Mouse (Mus musculus): ENCODE measurements around the gene Mchr1. TPM values are rescaled to one million over a fixed set of nuclear protein-coding genes. Genes with fewer than 3 reads are reported as not detected.
A peak's percentile ranks its signal among the peaks of the same experiment; 100 is the strongest.
"Not testable (repeated sequence)": the region's sequence is repeated elsewhere in the genome, so short reads cannot be mapped to it uniquely, and the experiment has no call there.

The Mchr1 gene
- total RNA-seq, 2 experiments from 2014 or later: 3.2 to 5.5 TPM

GRCm38 (mm10) chr15:81199372-81199959 lies 35.8 kb upstream of the Mchr1 start:
- peak; percentile 70 for DNase-seq
- intact Hi-C loops (cut with DNase I): loop anchor here (1.0 to 10.0 kb wide), 2 partner anchors 172 to 485 kb away; partner anchors contain the start of gene Tnrc6b

GRCm38 (mm10) chr15:81202462-81202861 lies 32.8 kb upstream of the Mchr1 start:
- Histone ChIP-seq H3K4me3 (no peak overlapping the region), H3K27ac (no peak overlapping the region)
- intact Hi-C loops (cut with DNase I): no loop called here
- TF ChIP-seq CTCF (IDR thresholded peaks at IDR 0.05): no peak
- DNase-seq: no peak

More at GRCm38 (mm10) chr15:81199372-81199959, 35.8 kb upstream of the Mchr1 start:
- peak; percentile 66 for TF ChIP-seq CTCF (IDR thresholded peaks at IDR 0.05)
- Histone ChIP-seq H3K4me3 (peak overlapping the region; percentile 62), H3K27ac (peak overlapping the region; percentile 69)

DNA sequence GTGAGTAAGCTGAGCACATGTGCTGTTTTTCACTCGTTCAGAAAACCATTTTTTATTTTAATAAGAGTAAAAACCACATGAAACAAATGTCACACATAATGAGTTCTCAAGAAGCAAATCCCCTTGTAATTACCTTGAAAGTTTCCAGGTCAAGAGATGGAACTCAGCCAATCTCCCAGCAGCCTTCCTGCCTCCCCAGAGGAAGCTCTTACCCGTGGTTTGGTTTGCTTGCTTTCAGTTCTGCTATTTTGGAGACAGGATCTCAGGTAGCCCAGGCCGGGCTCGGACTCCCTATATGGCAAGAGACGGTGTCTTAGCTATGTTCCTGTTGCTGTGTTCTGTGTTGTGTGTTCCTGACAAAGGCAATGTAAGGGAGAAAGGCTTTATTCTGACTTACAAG lies 24.8 kb upstream of the Mchr1 start:
- TF ChIP-seq CTCF (IDR thresholded peaks at IDR 0.05): no peak
- H3K4me3 ChIP-seq: peak overlapping the region; percentile 39
- peak overlapping the region; percentile 40; the same call in 1 of the 2 replicates for H3K27ac ChIP-seq
- no peak for DNase-seq
- intact Hi-C loops (cut with DNase I): no loop called here

DNA sequence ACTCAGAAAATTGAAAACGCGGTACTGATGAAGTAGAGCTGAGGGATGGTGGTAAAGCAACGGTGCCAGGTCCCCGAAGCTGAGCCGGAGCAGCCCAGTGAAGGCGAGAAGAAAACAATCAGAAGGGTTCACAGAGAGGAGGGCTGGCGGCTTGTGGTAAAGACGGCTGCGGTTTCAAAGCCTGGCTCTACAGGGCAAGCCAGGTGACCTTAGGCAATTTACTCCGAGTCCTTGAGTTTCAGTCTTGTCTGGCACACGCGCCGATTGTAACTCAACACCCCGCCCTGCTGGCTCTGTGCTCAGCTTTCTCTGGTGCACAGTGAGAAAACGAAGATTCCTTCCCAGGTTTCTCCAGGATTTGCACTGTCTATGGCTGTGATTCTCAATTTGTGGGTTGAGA lies 22.3 kb upstream of the Mchr1 start:
- Histone ChIP-seq H3K4me3 (peak overlapping the region; percentile 55), H3K27ac (peak overlapping the region; percentile 87)
- TF ChIP-seq CTCF (IDR thresholded peaks at IDR 0.05): no peak
- intact Hi-C loops (cut with DNase I): no loop called here
- peak; percentile 89 for DNase-seq

DNA sequence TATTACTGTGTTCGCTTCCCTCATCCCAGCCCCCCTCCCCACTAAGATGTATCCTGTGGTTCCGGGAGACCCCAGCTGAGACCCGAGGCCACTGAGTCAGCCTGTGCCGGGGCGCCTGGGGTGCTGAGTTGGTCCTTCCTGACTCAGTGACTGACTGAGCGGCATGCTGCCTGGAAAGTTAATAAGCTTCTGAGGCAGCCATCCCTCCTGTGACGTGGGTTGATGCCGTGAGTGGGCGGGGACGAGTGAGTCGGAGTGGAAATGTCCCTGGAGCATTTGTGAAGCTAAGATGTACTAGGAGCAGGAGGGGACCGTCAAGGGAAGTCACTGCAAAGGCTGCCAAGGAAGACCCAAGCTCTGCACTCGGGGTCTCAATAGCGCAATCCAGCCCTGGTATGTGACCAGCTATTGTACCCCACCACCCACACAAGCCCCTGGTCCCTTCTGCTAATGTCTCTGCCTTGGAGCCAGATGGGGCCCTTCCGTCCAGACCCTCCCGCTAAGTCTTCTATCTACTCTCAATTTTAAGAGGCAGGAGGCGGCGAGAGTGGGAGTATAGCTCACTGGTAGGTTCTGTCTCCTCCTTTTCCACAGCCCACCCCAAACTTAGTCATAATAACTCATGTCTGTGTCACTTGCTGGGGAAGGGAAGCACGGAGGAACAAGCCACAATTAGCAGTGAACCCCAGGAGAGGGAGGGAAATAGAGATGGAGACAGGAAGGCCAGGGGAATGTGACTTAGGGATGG lies 18.2 kb upstream of the Mchr1 start:
- intact Hi-C loops (cut with DNase I): no loop called here
- Histone ChIP-seq H3K27ac (no peak overlapping the region), H3K4me3 (no peak overlapping the region)
- TF ChIP-seq CTCF (IDR thresholded peaks at IDR 0.05): no peak
- no peak for DNase-seq

GRCm38 (mm10) chr15:81219054-81219453 lies 16.2 kb upstream of the Mchr1 start:
- DNase-seq: peak; percentile 67
- peak overlapping the region; percentile 88 for H3K27ac ChIP-seq
- intact Hi-C loops (cut with DNase I): no loop called here
- no peak overlapping the region for H3K4me3 ChIP-seq
- no peak for TF ChIP-seq CTCF (IDR thresholded peaks at IDR 0.05)

GRCm38 (mm10) chr15:81220051-81220450 lies 15.2 kb upstream of the Mchr1 start:
- peak overlapping the region; percentile 88 for H3K27ac ChIP-seq
- intact Hi-C loops (cut with DNase I); H3K4me3 ChIP-seq: not testable (repeated sequence)
- DNase-seq: peak; percentile 70

- H3K27ac ChIP-seq: peak overlapping the region; percentile 88
- DNase-seq: peak; percentile 88
- intact Hi-C loops (cut with DNase I): no loop called here
Observed at GRCm38 (mm10) chr15:81221446-81221845, 13.9 kb upstream of the Mchr1 start.

GRCm38 (mm10) chr15:81225016-81225415 lies 10.3 kb upstream of the Mchr1 start:
- no peak for TF ChIP-seq CTCF (IDR thresholded peaks at IDR 0.05)
- no peak overlapping the region for H3K4me3 ChIP-seq
- peak overlapping the region; percentile 69 for H3K27ac ChIP-seq
- DNase-seq: no peak
- intact Hi-C loops (cut with DNase I): no loop called here

More at GRCm38 (mm10) chr15:81221446-81221845, 13.9 kb upstream of the Mchr1 start:
- no peak for TF ChIP-seq CTCF (IDR thresholded peaks at IDR 0.05)
- H3K4me3 ChIP-seq: no peak overlapping the region

DNA sequence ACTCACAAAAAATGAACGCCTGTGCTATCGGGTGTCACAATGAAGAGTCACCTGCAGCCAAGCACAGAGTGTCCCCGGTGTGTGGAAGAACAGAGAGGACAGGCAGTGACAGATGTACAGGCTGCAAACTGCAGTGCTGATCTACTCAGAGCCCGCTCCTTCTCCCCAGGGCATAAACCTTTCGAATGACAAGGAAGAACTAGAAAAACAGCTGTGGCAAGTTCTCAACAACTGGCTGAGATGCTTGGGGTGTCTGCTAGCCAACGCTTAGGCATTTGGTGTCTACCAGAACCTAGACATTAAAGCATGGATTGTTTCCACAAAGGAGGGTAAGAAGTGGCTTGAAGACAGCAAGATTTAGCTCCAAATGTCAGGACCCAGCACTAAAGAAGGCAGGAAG lies 9.6 kb upstream of the Mchr1 start:
- peak overlapping the region; percentile 69 for H3K27ac ChIP-seq
- no peak overlapping the region for H3K4me3 ChIP-seq
- intact Hi-C loops (cut with DNase I): no loop called here
- no peak for TF ChIP-seq CTCF (IDR thresholded peaks at IDR 0.05)
- DNase-seq: no peak

- H3K4me3 ChIP-seq: no peak overlapping the region
- peak overlapping the region; percentile 69 for H3K27ac ChIP-seq
- intact Hi-C loops (cut with DNase I): no loop called here
- no peak for TF ChIP-seq CTCF (IDR thresholded peaks at IDR 0.05)
- no peak for DNase-seq
Observed at GRCm38 (mm10) chr15:81226796-81227195, 8.5 kb upstream of the Mchr1 start.

GRCm38 (mm10) chr15:81227275-81227674 lies 8.0 kb upstream of the Mchr1 start:
- no peak for TF ChIP-seq CTCF (IDR thresholded peaks at IDR 0.05)
- Histone ChIP-seq H3K4me3 (no peak overlapping the region), H3K27ac (peak overlapping the region; percentile 69)
- DNase-seq: no peak
- intact Hi-C loops (cut with DNase I): no loop called here

DNA sequence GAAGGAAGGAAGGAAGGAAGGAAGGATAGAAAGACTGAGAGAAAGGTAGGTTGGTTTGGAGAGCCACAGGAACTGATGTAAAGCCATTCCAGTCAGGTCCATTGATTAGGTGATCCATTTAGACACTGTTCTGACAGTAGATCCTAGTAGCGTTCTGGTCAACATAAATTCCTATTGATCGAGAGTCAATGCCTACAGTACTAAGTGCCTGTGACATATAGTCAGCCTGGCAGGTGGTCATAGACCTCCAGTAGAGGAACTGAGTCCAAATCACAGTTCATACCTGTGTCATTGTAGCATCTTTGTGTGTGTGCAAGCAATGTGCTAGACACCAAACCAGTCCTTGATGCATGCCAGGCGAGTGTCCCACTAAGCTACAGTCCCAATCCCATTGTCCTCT lies 7.0 kb upstream of the Mchr1 start:
- intact Hi-C loops (cut with DNase I): no loop called here
- no peak for DNase-seq
- Histone ChIP-seq H3K4me3 (no peak overlapping the region), H3K27ac (no peak overlapping the region)
- TF ChIP-seq CTCF (IDR thresholded peaks at IDR 0.05): no peak
